Mouse (Mus musculus): Measurements from ENCODE around the gene Rasal3.

The Rasal3 gene

DNA sequence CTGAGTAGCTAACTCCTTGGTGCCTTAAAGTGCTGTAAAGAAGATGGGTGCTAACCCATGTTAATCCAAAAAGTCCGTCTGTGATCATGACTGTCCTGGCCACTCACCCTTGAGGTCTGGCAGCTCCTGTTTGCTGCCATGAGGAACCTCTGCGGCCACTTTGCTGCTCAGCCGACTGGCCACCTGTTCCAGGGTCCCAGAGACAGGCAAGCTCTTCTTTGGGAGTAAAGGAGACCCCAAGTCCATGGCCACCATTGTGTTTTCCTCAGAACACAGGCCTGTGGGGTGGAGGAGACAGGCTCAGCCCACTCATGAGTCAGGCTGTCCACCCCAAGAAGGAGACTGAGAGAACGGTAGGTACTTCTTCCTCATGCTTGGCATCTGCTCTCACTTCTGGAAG, 40.7 kb downstream of the Rasal3 start:
- in situ Hi-C loops (cut with MboI; ENCODE audit: low pct_unique_long_range_greater_than_20kb in 1 of 2, low sequenced_read_pairs in 2 of 2, unreplicated experiment in 1 of 2), result no loop called here

DNA sequence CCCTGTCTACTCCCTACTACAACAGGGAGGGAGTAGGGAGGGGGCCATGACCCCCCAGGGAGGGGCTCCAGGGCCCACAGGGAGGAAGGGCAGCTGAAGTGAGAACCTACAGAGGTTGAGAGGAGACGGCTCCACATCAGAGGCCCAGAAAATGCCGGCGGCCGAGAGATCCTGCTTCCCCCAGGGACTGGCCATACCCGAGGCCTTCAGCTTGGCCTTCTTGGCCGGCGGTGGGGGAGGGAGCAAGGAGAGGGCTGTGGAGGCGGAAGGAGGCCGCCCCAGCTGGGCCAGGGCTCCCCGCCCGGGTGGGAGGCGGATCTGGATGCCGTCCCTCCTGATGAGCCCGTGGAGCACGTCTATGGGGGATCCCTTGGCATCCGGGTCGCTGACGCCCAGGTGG, 43.5 kb downstream of the Rasal3 start:
- in situ Hi-C loops (cut with MboI; ENCODE audit: low pct_unique_long_range_greater_than_20kb in 1 of 2, low sequenced_read_pairs in 2 of 2, unreplicated experiment in 1 of 2), result no loop called here

DNA sequence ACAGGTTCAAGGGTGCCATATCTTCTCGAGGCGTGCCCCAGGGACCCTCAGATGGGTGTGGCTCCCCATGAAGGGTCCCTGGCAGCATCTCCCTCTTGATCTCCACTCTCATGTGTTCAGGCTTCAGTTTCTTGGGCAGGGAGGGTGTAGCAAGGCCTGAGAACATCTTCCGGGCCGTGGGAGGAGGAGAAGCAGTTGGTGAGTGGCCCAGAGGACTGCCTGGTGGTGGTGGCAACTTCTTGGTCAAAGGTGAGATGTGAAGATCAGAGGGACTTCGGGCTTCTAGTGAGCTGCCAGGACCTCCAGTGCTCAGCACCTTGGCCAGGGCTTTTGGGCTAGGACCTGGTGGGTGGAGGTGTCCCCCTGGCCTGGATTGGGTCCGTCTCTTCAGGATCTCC, 44.4 kb downstream of the Rasal3 start:
- in situ Hi-C loops (cut with MboI; ENCODE audit: low pct_unique_long_range_greater_than_20kb in 1 of 2, low sequenced_read_pairs in 2 of 2, unreplicated experiment in 1 of 2), result no loop called here

- in situ Hi-C loops (cut with MboI; ENCODE audit: low pct_unique_long_range_greater_than_20kb in 1 of 2, low sequenced_read_pairs in 2 of 2, unreplicated experiment in 1 of 2), result no loop called here
Measured at GRCm38 (mm10) chr17:32358192-32358942, 45.0 kb downstream of the Rasal3 start.

GRCm38 (mm10) chr17:32356766-32357760, 46.3 kb downstream of the Rasal3 start:
- in situ Hi-C loops (cut with MboI; ENCODE audit: low pct_unique_long_range_greater_than_20kb in 1 of 2, low sequenced_read_pairs in 2 of 2, unreplicated experiment in 1 of 2), result no loop called here

- in situ Hi-C loops (cut with MboI; ENCODE audit: low pct_unique_long_range_greater_than_20kb in 1 of 2, low sequenced_read_pairs in 2 of 2, unreplicated experiment in 1 of 2), result no loop called here
Measured at GRCm38 (mm10) chr17:32356281-32356680, 47.1 kb downstream of the Rasal3 start.

DNA sequence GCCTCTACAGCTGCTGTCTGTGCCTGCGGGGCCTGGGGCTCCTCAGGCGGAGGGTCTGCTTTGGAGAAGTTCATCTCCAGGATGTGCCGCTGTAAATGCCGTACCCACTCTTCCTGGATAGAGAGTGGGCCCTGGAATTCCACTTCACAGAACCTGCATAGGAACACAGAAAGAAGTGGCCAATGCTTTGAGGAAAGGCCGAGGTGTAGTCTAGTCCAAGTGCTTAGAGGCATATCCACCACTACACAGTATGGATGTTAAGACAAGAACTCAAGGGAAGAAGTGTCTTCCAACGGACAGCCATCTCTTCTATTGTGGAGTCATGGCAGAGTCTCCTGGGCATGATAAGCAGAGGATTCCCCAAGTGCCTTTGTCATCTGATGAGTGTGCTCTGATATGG, 48.4 kb downstream of the Rasal3 start:
- in situ Hi-C loops (cut with MboI; ENCODE audit: low pct_unique_long_range_greater_than_20kb in 1 of 2, low sequenced_read_pairs in 2 of 2, unreplicated experiment in 1 of 2), result no loop called here

- in situ Hi-C loops (cut with MboI; ENCODE audit: low pct_unique_long_range_greater_than_20kb in 1 of 2, low sequenced_read_pairs in 2 of 2, unreplicated experiment in 1 of 2), result no loop called here
Measured at GRCm38 (mm10) chr17:32354211-32354610, 49.2 kb downstream of the Rasal3 start.

DNA sequence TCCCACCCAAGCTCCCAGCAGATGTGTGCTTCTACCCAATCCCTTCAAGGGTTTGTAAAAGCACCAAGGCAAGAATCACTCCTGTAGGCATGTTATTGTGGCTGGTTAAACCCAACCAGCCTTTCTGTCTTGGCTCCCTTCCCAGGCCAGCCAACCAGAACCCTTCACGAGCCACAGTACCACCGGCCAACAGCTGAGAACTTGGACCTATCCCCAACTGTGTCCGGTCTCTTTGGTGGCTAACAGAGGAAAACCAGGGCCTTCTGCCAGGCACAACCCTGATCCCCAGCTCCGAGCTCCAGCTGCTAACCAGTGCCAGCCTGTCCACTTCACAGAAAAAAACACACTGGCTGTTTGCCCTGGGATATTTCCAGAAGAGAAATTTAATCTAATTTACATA, 49.7 kb downstream of the Rasal3 start:
- in situ Hi-C loops (cut with MboI; ENCODE audit: low pct_unique_long_range_greater_than_20kb in 1 of 2, low sequenced_read_pairs in 2 of 2, unreplicated experiment in 1 of 2), result no loop called here

DNA sequence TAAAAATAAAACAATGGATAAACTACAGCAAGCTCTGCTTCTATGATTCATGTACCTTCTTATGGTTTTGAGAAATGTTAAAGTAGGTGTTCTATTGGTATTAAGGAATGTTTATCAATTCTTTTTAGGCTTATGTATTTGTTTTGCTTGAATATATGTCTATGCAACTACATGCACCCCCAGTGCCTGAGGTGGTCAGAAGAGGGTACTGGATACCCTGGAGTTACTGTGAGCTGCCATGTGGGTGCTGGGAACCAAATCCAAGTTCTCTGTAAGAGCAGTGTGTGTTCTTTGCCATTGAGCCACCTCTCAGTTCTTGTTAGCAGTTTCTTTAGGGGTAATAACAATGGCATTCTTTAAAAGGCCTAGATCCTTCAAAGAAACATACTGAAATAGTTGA, 51.7 kb downstream of the Rasal3 start:
- in situ Hi-C loops (cut with MboI; ENCODE audit: low pct_unique_long_range_greater_than_20kb in 1 of 2, low sequenced_read_pairs in 2 of 2, unreplicated experiment in 1 of 2), result no loop called here

DNA sequence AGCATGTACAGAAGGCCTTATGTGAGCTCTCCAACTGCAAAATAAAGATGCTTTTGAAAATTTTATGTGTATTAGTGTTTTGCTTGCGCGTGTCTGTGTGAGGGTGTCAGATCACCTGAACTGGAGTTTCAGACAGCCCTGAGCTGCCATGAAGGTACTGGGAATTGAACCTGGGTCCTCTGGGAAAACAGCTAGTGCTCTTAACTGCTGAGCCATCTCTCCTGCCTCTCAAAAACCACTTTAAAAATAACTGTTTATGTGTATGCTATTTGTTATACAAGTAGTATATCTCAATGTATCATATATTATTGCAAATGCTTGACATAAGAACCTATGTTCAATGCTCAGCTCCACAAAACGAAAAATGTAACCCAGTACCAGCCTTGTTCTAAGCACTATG, 52.1 kb downstream of the Rasal3 start:
- in situ Hi-C loops (cut with MboI; ENCODE audit: low pct_unique_long_range_greater_than_20kb in 1 of 2, low sequenced_read_pairs in 2 of 2, unreplicated experiment in 1 of 2), result no loop called here

DNA sequence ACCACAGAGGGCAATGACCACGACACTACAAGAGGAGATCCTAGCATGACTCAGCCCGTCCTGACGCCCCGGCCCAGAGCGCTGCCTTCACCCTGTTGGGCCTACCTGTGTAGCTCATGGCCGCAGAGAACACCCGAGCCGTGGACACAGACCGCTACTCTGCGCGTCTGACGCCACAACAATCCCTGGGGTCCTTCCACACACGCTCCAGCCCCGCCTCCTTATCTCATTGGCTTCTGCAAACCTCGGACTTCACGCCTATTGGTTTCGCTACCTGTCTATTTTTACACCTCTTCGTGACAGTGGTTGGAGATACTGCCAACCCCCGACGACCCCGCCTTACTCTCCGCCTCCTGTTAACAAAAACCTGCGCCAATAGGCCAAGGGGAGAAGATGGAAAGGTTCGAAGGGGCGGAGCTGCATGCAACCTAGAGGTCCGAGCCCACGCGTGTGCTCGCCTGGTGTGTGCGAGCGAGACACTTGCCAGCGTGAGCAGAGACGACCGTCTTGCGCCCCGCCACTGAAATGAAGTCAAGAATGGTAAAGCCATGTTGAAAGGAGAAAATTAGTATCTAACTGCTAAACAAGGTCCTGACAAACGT, 52.9 kb downstream of the Rasal3 start, which contains the start of gene Akap8l:
Akap8l (minus strand) TSS at position 226 of the 602 bp plus-strand sequence.
- in situ Hi-C loops (cut with MboI; ENCODE audit: low pct_unique_long_range_greater_than_20kb in 1 of 2, low sequenced_read_pairs in 2 of 2, unreplicated experiment in 1 of 2), result no loop called here

DNA sequence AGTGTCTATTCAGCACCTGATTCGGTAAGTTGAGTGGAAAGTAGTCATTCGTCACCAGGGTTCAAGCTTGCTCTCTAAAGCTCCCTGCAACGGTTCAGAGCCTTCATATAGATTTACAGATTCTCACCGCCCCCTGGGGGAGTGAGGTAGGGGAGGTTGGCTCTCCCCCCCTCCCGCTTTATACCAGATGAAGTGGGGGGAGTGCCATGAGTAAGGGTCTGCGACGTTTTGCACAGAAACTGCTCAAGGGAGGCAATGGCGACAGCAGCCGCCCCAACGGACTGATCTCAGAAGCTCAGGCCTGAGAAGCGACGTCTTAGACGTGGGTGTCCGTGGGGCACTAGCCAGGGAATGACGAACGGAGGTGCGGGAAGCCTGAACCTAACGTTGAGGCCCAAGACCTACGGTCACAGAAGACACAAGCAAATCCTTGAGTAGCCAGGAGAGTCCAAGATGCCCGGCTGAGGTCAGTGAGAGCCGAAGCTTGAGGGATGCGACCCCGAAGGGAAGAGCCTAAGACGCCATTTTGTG, 53.5 kb downstream of the Rasal3 start:
- in situ Hi-C loops (cut with MboI; ENCODE audit: low pct_unique_long_range_greater_than_20kb in 1 of 2, low sequenced_read_pairs in 2 of 2, unreplicated experiment in 1 of 2), result no loop called here

- in situ Hi-C loops (cut with MboI; ENCODE audit: low pct_unique_long_range_greater_than_20kb in 1 of 2, low sequenced_read_pairs in 2 of 2, unreplicated experiment in 1 of 2), result no loop called here
Measured at GRCm38 (mm10) chr17:32349037-32349732, 54.2 kb downstream of the Rasal3 start.

DNA sequence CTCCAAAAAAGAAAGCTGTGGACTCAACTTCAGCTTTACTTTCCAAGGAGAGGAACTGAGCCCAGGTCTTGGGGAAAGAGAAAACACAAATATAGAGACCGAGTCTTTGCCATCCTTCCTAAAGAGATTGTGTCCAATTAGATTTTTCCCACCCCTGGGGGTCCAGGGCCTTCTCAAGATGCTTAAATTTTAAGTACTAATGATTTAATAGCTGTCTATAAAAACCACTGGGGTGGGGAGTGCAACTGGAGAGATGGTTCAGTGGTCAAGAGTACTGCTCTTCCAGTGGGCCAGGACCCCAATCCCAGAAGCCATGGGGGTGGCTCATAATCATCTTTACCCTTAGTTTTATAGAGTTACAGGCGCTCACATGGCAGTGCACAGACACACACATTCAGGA, 55.0 kb downstream of the Rasal3 start:
- in situ Hi-C loops (cut with MboI; ENCODE audit: low pct_unique_long_range_greater_than_20kb in 1 of 2, low sequenced_read_pairs in 2 of 2, unreplicated experiment in 1 of 2), result no loop called here

DNA sequence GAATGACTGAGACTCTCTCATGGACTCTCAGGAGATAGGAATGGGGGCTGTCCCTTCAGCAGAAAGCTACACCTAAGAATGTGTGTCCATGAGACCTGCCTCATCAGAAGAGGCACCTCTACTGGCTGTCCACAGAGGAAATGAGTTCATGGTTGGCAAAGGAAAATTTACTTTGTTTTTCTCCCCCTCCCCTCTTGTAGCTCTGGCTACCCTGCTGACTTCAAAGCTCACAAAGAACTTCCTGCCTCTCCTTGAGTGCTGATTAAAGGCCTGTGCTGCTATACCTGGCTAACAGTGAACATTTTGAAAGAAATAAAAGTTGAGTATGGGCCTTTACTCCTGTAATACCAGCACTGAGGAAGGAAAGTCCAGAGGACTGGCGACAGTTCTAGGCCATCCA, 62.3 kb downstream of the Rasal3 start:
- in situ Hi-C loops (cut with MboI; ENCODE audit: low pct_unique_long_range_greater_than_20kb in 1 of 2, low sequenced_read_pairs in 2 of 2, unreplicated experiment in 1 of 2), result no loop called here

Measured in mouse embryonic stem cell (cell line).